ENCODE assay signal across 8 mouse cellular contexts in the genomic region with DNA sequence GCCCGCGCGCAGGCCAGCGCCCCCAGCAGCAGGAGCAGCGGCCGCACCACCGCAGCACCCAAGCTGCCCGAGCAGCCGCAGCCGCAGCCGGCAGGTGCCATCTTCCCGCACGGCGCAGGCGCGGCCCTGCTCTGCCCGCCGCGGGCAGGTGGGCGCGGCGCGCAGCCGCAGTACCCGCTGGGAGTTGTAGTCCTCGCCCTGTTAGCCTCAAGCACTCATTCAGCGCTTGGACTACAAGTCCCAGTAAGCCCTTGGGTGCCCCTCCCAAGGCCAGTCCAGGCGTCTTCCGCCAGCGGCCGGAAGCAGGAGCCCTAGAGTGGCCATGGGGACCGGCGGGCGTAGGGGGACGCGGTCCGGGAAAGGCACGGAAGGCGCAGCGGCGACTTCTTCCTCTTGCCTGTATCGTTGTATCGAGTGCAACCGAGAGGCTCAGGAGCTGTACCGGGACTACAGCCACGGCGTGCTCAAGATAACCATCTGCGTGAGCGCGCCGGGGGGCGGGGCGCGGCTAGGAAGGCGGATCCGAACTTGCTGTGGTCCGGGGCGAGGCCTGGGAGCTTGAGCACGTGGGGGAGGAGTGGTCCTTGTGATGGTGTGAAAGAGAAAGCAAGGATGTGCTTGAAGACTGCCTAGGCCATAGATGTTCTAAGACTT. TPM values are rescaled to one million over a fixed set of nuclear protein-coding genes. Genes with fewer than 3 reads are reported as not detected.
DNase-seq lines count a peak whose midpoint lies in the region; ATAC-seq lines count a peak whose summit lies in the region.

A gene (minus strand): TSS at position 122 of the 654 bp plus-strand sequence.
A gene (plus strand): TSS at position 278 of the 654 bp plus-strand sequence.

- peak; percentile 96 for DNase-seq in MEL-GATA-1-ER (ENCODE audit: extremely low read depth, low read depth)
- peak; percentile 93 for DNase-seq in cerebellum, adult 8-10 months
- DNase-seq in forelimb bud, embryonic 11.5 days (ENCODE audit: low read depth, low spot score): peak; percentile 97
- peak; percentile 89 for DNase-seq in layer of hippocampus, adult 9-10 months (ENCODE audit: low spot score)
- peak; percentile 70 for DNase-seq in ovary, postnatal 10 days (ENCODE audit: low spot score)
- DNase-seq in thymus, postnatal 10 days (ENCODE audit: low spot score in 2 of 2): peak; percentile 93 to 94

- no peaks in the 10 kb centered on the region for H3K9me3 ChIP-seq in lung, embryonic 16.5 days (ENCODE audit: control insufficient read depth, low read length)

- peak within 1 kb of the TSS; percentile 95 for H3K4me2 ChIP-seq in lung, embryonic 16.5 days (ENCODE audit: low read depth, low read length)

- 0 out of 2 replicates have a peak, but pooled peaks cover 4% of the 10 kb centered on the region for H3K36me3 ChIP-seq in lung, embryonic 16.5 days (ENCODE audit: control insufficient read depth, insufficient read depth, low read length)

- H3K4me3 ChIP-seq in lung, embryonic 16.5 days (ENCODE audit: low read length): peak within 1 kb of the TSS; percentile 96

- H3K27me3 ChIP-seq in lung, embryonic 16.5 days (ENCODE audit: control insufficient read depth, insufficient read depth, low read depth, low read length): no peaks in the 10 kb centered on the region

- H3K4me1 ChIP-seq in lung, embryonic 16.5 days (replicated peaks; ENCODE audit: control insufficient read depth, insufficient read depth, low read length): peaks cover 15% of the 10 kb centered on the region

- H3K9ac ChIP-seq in lung, embryonic 16.5 days (ENCODE audit: low read length): peak within 1 kb of the TSS; percentile 80

- H3K27ac ChIP-seq in lung, embryonic 16.5 days (ENCODE audit: low read length): peak within 1 kb of the TSS; percentile 25; the same call in 1 of the 2 replicates

- ATAC-seq in hematopoietic stem cell, adult 5-6 weeks (replicated peaks in 1 of 2; ENCODE audit: insufficient read depth in 1 of 2, low FRiP score in 2 of 2, low TSS enrichment in 1 of 2, low read depth in 1 of 2, poor library complexity in 2 of 2, severe bottlenecking in 2 of 2): peak; percentile 97
- ATAC-seq in lung, embryonic 16.5 days (ENCODE audit: low read depth): peak; percentile 100

- WGBS in lung, embryonic 16.5 days: under 1% methylated on average over 56 of the region's 59 CpGs

RNA-seq across cellular contexts. Expression of the first gene that starts in this region (rescaled TPM):
- 37.2 and 45.4 TPM in 2 replicates for total RNA-seq in hematopoietic stem cell, adult 5-6 weeks (2017)
- polyA plus RNA-seq in lung, embryonic 16.5 days (2015; fragmentation: Nextera tagmentation; extraction: Ambion mirVana): 43.0 and 45.7 TPM in 2 replicates

RNA-seq across cellular contexts. Expression of the second gene that starts in this region (rescaled TPM):
- 2.1 and 7.9 TPM in 2 replicates for total RNA-seq in hematopoietic stem cell, adult 5-6 weeks (2017)
- polyA plus RNA-seq in lung, embryonic 16.5 days (2015; fragmentation: Nextera tagmentation; extraction: Ambion mirVana): 18.7 and 19.6 TPM in 2 replicates

Comparison
In these comparisons a context has a peak if more than half of its experiments do, and no peak if none do; other contexts are left out.
1. Peak in every context shown above with its lines: DNase-seq, ATAC-seq, H3K4me3 ChIP-seq and H3K27ac ChIP-seq.